Mouse (Mus musculus) midbrain, embryonic 13.5 days (tissue): ENCODE measurements around the gene Fbxo40. TPM values are rescaled to one million over a fixed set of nuclear protein-coding genes. Genes with fewer than 3 reads are reported as not detected.

Experiments
- ATAC-seq: fragments of 200-750 bp; cut with Nextera tagmentation; 2 replicates; pipeline ENCODE4 v1.8.0; 2017; ENCODE audit warnings: mild to moderate bottlenecking, moderate TSS enrichment, moderate library complexity
- H3K27ac ChIP-seq: fragments of 300-500 bp; sonication (generic); 2 replicates; pipeline ENCODE4 v1.5.1; 2015; ENCODE audit warnings: inconsistent platforms, mild to moderate bottlenecking, moderate library complexity
- H3K27me3 ChIP-seq: fragments of 300-500 bp; sonication (generic); 2 replicates; pipeline ENCODE4 v1.6.1; 2015; ENCODE audit warnings: mild to moderate bottlenecking, inconsistent platforms
- H3K36me3 ChIP-seq: fragments of 300-500 bp; sonication (generic); 2 replicates; pipeline ENCODE4 v1.6.1; 2015; ENCODE audit warnings: mild to moderate bottlenecking, inconsistent platforms
- H3K4me1 ChIP-seq: fragments of 300-500 bp; sonication (generic); replicated peaks from 2 replicates; pipeline ENCODE4 v1.6.1; 2015; ENCODE audit warnings: inconsistent platforms
- H3K4me2 ChIP-seq: fragments of 300-500 bp; sonication (generic); replicated peaks from 2 replicates; pipeline ENCODE4 v1.6.1; 2015; ENCODE audit warnings: moderate library complexity, mild to moderate bottlenecking, inconsistent platforms
- H3K4me3 ChIP-seq: fragments of 300-500 bp; sonication (generic); replicated peaks from 2 replicates; pipeline ENCODE4 v1.5.1; 2015; ENCODE audit warnings: mild to moderate bottlenecking, inconsistent platforms
- H3K9ac ChIP-seq: fragments of 300-500 bp; sonication (generic); replicated peaks from 2 replicates; pipeline ENCODE4 v1.6.1; 2015; ENCODE audit warnings: mild to moderate bottlenecking, inconsistent platforms
- H3K9me3 ChIP-seq: fragments of 300-500 bp; sonication (generic); 2 replicates; pipeline ENCODE4 v1.6.1; 2016; ENCODE audit warnings: mild to moderate bottlenecking, inconsistent platforms
- WGBS: fragments of 180-500 bp; shearing (Covaris S2); methylation state at CpG from one replicate; pipeline ENCODE4 v1.1.7; 2015; 5-methylcytosine and 5-hydroxymethylcytosine counted together
- polyA plus RNA-seq: library from polyadenylated mRNA; unstranded; fragments of >200 nt; fragmentation: Nextera tagmentation; extraction: Ambion mirVana; gene quantifications from 2 replicates; pipeline ENCODE4 v1.2.1, GENCODE M21; 2015

The Fbxo40 gene
- not detected in 2 replicates for polyA plus RNA-seq

- H3K4me2 ChIP-seq, result no peak within 1 kb of the TSS
- H3K9ac ChIP-seq, result no peak within 1 kb of the TSS
- no peak for ATAC-seq
- H3K36me3 ChIP-seq, result no peaks in the 10 kb centered on the region
- H3K27me3 ChIP-seq, result no peaks in the 10 kb centered on the region
- H3K4me1 ChIP-seq, result no peaks in the 10 kb centered on the region
- no peak within 1 kb of the TSS for H3K27ac ChIP-seq
- no peak within 1 kb of the TSS for H3K4me3 ChIP-seq
- no peaks in the 10 kb centered on the region for H3K9me3 ChIP-seq
- 87% methylated on average over 18 of the region's 18 CpGs for WGBS
Observed at GRCm38 (mm10) chr16:36989999-36990625, at the start of gene Fbxo40. TSS of gene Fbxo40 (minus strand) at chr16:36990467.

DNA sequence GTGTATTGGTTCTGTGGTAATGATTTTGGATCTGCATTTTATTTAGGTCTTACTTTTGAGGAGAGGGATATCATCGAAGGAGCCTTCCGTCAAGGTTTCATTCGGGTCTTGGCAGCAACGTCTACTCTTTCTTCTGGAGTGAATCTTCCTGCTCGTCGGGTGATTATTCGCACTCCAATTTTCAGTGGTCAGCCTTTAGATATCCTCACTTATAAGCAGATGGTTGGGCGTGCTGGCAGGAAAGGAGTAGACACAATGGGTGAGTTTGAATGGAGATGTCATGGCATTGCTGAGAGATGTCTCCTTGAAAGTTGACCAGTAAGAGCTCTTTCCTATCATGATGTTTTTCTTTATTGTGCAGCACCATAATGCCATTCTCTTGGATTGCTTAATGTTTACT, 44.5 kb upstream of the Fbxo40 start:
- Histone ChIP-seq H3K9ac (no peak overlapping the region), H3K9me3 (no peaks in the 10 kb centered on the region), H3K27ac (no peak overlapping the region), H3K4me1 (no peaks in the 10 kb centered on the region), H3K4me2 (no peak overlapping the region), H3K4me3 (no peak overlapping the region), H3K36me3 (peaks cover 12% of the 10 kb centered on the region; the same call in 1 of the 2 replicates), H3K27me3 (no peaks in the 10 kb centered on the region)
- no peak for ATAC-seq
- WGBS, result 94% methylated on average over 8 of the region's 8 CpGs

DNA sequence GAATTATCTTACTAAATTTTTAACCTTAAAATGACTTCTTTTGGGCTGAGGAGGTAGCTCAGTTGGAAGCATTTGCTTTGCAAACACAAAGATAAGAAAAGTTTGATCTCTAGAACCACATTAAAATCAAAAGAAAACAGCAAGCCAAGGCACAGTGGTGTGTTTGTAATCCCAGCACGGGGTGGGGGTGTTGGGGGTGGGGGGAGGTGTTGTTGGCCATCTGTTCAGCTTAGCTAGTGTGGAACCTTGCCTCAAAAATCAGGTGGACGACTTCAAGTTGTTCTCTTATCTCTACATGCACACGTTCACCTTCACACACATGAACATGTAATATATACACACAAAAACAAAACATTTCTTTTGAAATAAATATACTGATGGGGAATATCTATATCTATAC, 41.7 kb upstream of the Fbxo40 start:
- Histone ChIP-seq H3K9me3 (no peaks in the 10 kb centered on the region), H3K9ac (no peak overlapping the region), H3K4me1 (no peaks in the 10 kb centered on the region), H3K27me3 (no peaks in the 10 kb centered on the region), H3K4me2 (no peak overlapping the region), H3K27ac (no peak overlapping the region), H3K36me3 (peaks cover 15% of the 10 kb centered on the region; the same call in 1 of the 2 replicates), H3K4me3 (no peak overlapping the region)
- no peak for ATAC-seq
- WGBS, result 89% methylated on average over 3 of the region's 3 CpGs

DNA sequence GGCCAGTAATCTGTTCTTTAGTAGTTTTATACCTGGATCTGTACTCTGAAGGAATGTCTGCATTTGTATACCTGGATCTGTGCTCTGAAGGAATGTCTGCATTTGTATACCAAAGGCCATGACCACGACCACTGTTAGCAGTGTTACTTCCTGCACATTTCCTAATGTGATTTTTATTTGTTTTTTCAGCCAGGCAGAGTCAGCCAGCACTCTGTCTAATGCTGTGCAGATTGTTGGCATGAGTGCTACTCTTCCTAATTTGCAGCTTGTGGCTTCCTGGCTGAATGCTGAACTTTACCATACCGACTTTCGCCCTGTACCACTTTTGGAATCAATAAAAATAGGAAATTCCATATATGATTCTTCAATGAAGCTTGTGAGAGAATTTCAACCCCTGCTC, 37.3 kb upstream of the Fbxo40 start:
- ATAC-seq, result no peak
- Histone ChIP-seq H3K36me3 (peaks cover 6% of the 10 kb centered on the region; the same call in 1 of the 2 replicates), H3K4me3 (no peak overlapping the region), H3K27me3 (no peaks in the 10 kb centered on the region), H3K4me2 (no peak overlapping the region), H3K9me3 (no peaks in the 10 kb centered on the region), H3K9ac (no peak overlapping the region), H3K4me1 (no peaks in the 10 kb centered on the region), H3K27ac (no peak overlapping the region)
- WGBS, result 94% methylated on average over 3 of the region's 3 CpGs

GRCm38 (mm10) chr16:37012336-37012735, 22.1 kb upstream of the Fbxo40 start:
- Histone ChIP-seq H3K27ac (no peak overlapping the region), H3K27me3 (no peaks in the 10 kb centered on the region), H3K9ac (peak overlapping the region; percentile 81), H3K36me3 (no peaks in the 10 kb centered on the region), H3K4me1 (peaks cover 17% of the 10 kb centered on the region), H3K4me2 (peak overlapping the region; percentile 98), H3K4me3 (peak overlapping the region; percentile 88), H3K9me3 (no peaks in the 10 kb centered on the region)
- 62% methylated on average over 5 of the region's 5 CpGs for WGBS
- ATAC-seq, result no peak

DNA sequence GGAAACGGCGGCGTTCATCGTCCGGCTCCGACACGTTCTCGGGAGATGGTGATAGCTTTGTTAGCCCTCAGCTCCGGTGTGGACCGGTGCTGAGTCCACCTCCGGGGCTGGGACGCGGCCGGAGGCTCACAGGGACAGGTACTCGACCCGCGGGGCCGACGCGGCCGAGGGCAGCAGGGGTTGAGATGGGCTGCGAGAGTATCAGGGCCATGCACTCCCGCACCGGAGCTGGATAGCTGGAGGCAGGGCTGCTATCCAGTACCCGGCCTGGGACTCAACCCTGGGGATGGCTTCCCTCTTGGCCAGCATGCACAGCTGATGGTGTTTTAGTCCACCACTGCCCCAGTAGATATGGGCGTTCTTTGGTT, 21.6 kb upstream of the Fbxo40 start:
- Histone ChIP-seq H3K27me3 (no peaks in the 10 kb centered on the region), H3K27ac (no peak overlapping the region), H3K4me2 (peak overlapping the region; percentile 98), H3K9ac (peak overlapping the region; percentile 81), H3K36me3 (no peaks in the 10 kb centered on the region), H3K4me3 (peak overlapping the region; percentile 88), H3K4me1 (peaks cover 17% of the 10 kb centered on the region), H3K9me3 (no peaks in the 10 kb centered on the region)
- ATAC-seq, result peak; percentile 85
- 1% methylated on average over 26 of the region's 26 CpGs for WGBS

GRCm38 (mm10) chr16:37011061-37011921, 21.0 kb upstream of the Fbxo40 start, which contains the start of gene Polq:
TSS of gene Polq (plus strand) at chr16:37011786.
- Histone ChIP-seq H3K4me1 (peaks cover 17% of the 10 kb centered on the region), H3K27ac (no peak within 1 kb of the TSS), H3K27me3 (no peaks in the 10 kb centered on the region), H3K9me3 (no peaks in the 10 kb centered on the region), H3K9ac (peak within 1 kb of the TSS; percentile 81), H3K36me3 (no peaks in the 10 kb centered on the region), H3K4me2 (peak within 1 kb of the TSS; percentile 98), H3K4me3 (peak within 1 kb of the TSS; percentile 88)
- WGBS, result 7% methylated on average over 30 of the region's 30 CpGs
- ATAC-seq, result peak; percentile 99

GRCm38 (mm10) chr16:37010370-37010769, 20.1 kb upstream of the Fbxo40 start:
- H3K27ac ChIP-seq, result no peak overlapping the region
- no peaks in the 10 kb centered on the region for H3K36me3 ChIP-seq
- no peaks in the 10 kb centered on the region for H3K27me3 ChIP-seq
- ATAC-seq, result peak; percentile 51; the same call in 1 of the 2 replicates
- H3K9ac ChIP-seq, result no peak overlapping the region
- H3K4me1 ChIP-seq, result peaks cover 17% of the 10 kb centered on the region
- H3K9me3 ChIP-seq, result no peaks in the 10 kb centered on the region
- peak overlapping the region; percentile 98; the same call in 1 of the 2 replicates for H3K4me2 ChIP-seq
- no peak overlapping the region for H3K4me3 ChIP-seq
- WGBS, result 56% methylated on average over 4 of the region's 4 CpGs

DNA sequence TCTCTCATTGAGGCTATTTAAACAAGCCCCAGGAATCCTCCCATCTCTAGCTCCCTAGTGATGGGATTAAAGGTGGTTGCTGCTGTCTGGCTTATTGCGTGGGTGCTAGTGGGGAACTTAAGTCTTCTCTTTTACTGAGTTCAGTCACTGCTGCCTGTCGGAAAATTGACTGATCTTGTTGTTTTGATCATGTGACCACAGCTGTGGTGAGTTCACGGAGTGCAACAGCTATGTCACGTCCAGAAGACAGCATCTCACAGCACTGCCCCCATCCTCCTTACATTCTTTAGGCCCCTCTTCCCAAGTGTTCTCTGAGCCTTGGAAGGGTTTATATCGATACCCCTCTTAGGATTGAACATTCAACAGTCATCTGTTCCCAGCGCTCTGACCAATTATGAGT, 19.0 kb upstream of the Fbxo40 start:
- no peaks in the 10 kb centered on the region for H3K27me3 ChIP-seq
- H3K9ac ChIP-seq, result no peak overlapping the region
- no peak for ATAC-seq
- 73% methylated on average over 6 of the region's 6 CpGs for WGBS
- no peak overlapping the region for H3K27ac ChIP-seq
- no peak overlapping the region for H3K4me2 ChIP-seq
- peaks cover 17% of the 10 kb centered on the region for H3K4me1 ChIP-seq
- no peak overlapping the region for H3K4me3 ChIP-seq
- no peaks in the 10 kb centered on the region for H3K9me3 ChIP-seq
- no peaks in the 10 kb centered on the region for H3K36me3 ChIP-seq

- Histone ChIP-seq H3K4me1 (no peaks in the 10 kb centered on the region), H3K27me3 (no peaks in the 10 kb centered on the region), H3K4me2 (no peak overlapping the region), H3K36me3 (no peaks in the 10 kb centered on the region), H3K27ac (no peak overlapping the region), H3K9ac (no peak overlapping the region), H3K4me3 (no peak overlapping the region), H3K9me3 (no peaks in the 10 kb centered on the region)
- WGBS, result 83% methylated on average over 9 of the region's 9 CpGs
- no peak for ATAC-seq
Observed at GRCm38 (mm10) chr16:36999366-36999972, 9.2 kb upstream of the Fbxo40 start.

- Histone ChIP-seq H3K4me1 (no peaks in the 10 kb centered on the region), H3K9ac (no peak overlapping the region), H3K4me3 (no peak overlapping the region), H3K4me2 (no peak overlapping the region), H3K27me3 (no peaks in the 10 kb centered on the region), H3K9me3 (no peaks in the 10 kb centered on the region), H3K27ac (no peak overlapping the region), H3K36me3 (no peaks in the 10 kb centered on the region)
- WGBS, result 81% methylated on average over 6 of the region's 6 CpGs
- ATAC-seq, result no peak
Observed at GRCm38 (mm10) chr16:36997650-36998049, 7.4 kb upstream of the Fbxo40 start.

- Histone ChIP-seq H3K36me3 (no peaks in the 10 kb centered on the region), H3K4me3 (no peak overlapping the region), H3K4me1 (no peaks in the 10 kb centered on the region), H3K9me3 (no peaks in the 10 kb centered on the region), H3K27ac (no peak overlapping the region), H3K27me3 (no peaks in the 10 kb centered on the region), H3K9ac (no peak overlapping the region), H3K4me2 (no peak overlapping the region)
- no peak for ATAC-seq
- WGBS, result 74% methylated on average over 8 of the region's 8 CpGs
Observed at GRCm38 (mm10) chr16:36989493-36989892, 774 bp downstream of the Fbxo40 start.
